Mouse (Mus musculus): ENCODE data around the gene Als2cr12.
"Not testable (repeated sequence)": the region's sequence is repeated elsewhere in the genome, so short reads cannot be mapped to it uniquely, and the experiment has no call there.

Als2cr12 gene

GRCm38 (mm10) chr1:58719356-58719945, 23.7 kb upstream of the Als2cr12 start:
- no peak for DNase-seq (ENCODE audit: low read depth, low spot score)

DNA sequence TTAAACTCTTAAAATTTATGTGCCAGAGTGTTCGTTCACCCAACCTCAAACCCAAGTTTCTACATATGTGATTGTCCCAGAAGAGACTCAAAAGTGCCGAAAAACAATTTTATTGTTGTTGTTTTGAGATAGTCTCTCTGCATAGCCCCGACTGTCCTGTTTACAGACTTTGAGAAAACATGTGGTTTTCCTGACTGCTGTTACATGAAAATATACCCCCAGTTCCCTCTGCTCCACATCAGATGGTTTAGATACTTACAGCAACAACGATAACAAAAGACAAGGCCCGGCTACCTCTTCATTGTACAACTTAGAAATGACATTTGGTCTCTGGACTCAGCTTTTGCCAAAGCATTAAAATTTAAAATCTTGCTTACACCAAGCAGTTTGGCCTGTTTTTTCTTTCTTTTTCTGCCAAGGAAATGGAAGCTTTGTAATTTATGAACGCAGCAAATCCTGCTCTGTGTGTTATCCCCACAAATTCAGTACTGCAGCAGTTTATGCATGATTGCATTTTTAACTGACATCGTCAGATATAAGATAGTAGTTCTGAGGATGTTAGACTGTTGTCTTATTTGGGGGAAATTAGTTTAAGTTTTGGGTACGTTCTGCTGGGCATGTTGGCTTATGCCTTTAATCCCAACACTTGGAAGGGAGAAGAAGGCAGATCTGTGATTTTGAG, 21.9 kb upstream of the Als2cr12 start:
- no peak for DNase-seq (ENCODE audit: low read depth, low spot score)

GRCm38 (mm10) chr1:58716883-58717220, 21.1 kb upstream of the Als2cr12 start:
- DNase-seq (ENCODE audit: low read depth, low spot score) = no peak

- no peak for DNase-seq (ENCODE audit: low read depth, low spot score)
Observed at GRCm38 (mm10) chr1:58716162-58716882, 20.5 kb upstream of the Als2cr12 start.

DNA sequence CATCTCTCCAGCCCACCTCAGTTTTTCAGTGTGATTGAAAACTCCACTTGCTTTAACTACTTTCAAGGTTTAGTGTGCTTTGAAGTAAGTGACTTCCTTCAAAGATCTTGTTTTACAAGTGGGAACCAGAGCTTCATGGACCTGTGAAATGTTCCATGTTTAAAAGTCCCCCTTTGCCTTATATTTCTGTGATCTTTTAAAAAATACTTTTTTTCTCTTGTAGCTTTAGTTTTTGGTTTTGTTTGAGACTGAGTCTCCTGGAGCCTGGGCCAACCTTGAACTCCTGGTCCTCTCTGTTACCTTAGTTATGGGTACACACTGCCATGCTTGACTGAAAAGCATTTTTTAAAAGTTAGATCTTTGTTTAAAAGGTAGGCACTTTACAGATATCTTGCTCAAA, 19.7 kb upstream of the Als2cr12 start:
- no peak for DNase-seq (ENCODE audit: low read depth, low spot score)

DNA sequence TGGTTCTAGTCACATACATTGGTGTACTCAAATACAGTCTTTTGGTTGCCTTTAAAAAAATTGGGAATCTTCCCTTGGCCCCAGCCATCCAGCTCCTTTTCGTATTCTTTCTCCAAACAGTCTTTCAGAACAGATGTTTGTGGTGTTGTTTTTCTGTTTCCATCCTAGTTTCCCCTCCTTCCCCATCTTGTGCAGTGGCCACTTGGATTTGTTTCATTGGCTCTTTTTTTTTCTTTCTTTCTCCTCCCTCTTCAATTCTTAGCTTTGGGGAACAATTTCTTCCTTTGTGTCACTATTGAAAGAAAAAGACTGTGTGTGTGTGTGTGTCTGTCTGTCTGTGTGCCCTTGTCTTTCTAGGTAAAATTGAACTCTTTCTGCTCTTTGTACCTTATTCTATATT, 18.6 kb upstream of the Als2cr12 start:
- DNase-seq (ENCODE audit: low read depth, low spot score) = no peak

DNA sequence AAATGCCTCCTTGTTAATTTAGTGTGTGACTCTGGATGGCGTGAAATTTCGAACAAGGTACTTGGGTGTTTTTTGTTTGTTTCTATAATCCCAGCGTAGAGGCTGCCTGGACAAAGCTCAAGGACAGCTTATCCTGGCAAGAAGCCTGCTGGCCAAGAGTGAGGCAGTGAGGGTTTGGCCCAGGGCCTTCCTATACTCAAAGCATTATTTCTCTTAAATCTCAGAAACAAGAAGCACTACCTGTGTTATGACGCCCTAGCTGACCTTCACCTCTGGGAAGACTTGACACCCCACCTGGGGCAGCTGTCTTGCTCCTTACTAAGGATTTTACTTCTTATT, 18.1 kb upstream of the Als2cr12 start:
- DNase-seq (ENCODE audit: low read depth, low spot score) = peak; percentile 71

GRCm38 (mm10) chr1:58713081-58713892, 17.5 kb upstream of the Als2cr12 start:
- DNase-seq (ENCODE audit: low read depth, low spot score) = peak; percentile 94

DNA sequence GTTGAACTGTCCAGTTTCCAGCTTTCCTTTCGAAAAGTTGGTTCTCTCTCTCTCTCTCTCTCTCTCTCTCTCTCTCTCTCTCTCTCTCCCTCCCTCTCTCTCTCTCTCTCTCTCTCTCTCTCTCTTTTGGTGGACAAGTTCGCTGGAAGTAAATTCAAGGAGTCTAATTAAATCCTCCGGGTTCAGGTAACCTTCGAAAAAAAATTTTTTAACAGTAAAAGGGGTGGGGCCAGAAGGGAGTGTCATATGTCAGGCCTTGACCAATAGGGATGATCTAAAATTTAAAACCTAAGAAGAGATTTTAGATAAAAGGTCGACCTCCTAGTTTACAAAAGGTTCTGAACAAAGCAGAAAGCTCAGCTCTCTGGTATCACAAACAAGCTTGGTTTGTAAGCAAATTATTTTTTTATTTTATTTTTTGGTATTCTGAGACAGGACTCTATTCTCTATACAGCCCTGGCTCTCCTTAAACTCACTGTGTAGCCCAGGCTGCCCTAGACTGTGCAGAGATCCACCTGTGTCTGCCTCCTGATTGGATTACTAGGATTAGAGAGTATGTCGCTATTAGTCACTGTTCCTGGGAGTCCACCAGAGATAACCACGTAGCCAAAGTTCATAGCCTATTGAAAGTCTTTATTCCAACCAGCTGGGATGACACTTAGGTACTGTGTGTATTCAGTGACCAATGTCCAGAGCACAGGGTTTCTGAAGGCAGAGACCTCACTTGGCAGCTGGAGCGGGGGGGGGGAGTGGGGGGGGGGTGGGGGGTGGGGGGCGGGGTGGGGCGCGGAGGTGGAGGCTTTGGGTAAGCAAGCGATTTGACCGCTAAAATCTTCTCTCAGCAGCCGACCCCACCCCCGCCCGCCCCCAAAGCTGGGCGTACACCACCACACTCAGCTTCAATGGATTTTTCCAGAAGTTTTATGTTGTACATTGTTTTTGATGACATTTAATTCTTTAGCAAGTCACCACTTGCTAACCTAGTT, 16.6 kb upstream of the Als2cr12 start:
- DNase-seq (ENCODE audit: low read depth, low spot score) = peak; percentile 94

- DNase-seq (ENCODE audit: low read depth, low spot score) = peak; percentile 76
Observed at GRCm38 (mm10) chr1:58711365-58712016, 15.7 kb upstream of the Als2cr12 start, which contains the start of gene Cflar. Cflar (plus strand) TSS chr1:58711508.

DNA sequence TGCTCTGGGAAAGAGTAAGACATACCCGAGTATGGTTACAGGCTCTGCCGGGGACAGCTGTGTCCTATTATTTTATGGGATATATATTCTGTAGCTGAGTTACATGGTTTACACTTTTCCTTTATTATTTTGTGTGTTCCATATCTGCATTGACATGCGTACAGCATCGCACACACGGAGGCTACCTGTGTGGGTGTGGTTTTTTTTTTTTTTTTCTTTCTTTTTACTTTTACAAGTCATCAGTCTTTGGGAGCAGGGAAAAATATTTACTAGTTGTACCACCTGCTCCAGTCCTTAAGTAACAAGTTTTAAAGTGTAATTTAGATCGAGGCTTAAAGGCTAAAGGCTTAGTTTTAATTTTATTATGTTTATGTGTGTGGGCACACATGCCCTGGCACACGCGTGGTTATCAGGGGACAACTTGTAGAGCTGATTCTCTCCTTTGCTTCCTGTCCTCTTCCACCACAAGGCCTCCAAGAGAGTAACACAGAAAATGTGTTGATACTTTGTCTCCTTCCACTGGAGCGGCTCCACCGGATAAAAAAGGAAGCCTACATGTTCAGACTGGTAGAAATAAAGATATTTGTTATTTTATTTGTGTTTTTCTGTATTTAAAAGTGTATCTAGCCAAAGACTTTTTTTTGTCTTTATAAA, 15.0 kb upstream of the Als2cr12 start:
- DNase-seq (ENCODE audit: low read depth, low spot score) = peak; percentile 67

DNA sequence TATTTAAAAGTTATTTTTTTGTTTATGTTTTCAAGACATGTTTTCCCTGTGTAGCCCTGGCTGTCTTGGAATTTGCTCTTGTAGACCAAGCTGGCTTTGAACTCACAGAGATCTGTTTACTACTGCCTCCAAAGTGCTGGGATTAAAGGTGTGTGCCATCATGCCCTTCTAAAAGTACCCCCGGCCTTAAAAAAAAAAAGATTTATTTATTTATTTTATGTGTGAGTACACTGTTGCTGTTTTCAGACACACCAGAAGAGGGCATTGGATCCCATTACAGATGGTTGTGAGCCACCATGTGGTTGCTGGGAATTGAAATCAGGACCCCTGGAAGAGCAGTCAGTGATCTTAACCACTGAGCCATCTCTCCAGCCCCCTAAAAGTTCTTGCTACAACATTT, 14.3 kb upstream of the Als2cr12 start:
- DNase-seq (ENCODE audit: low read depth, low spot score) = not testable (repeated sequence)

- DNase-seq (ENCODE audit: low read depth, low spot score) = not testable (repeated sequence)
Observed at GRCm38 (mm10) chr1:58700580-58701162, 4.9 kb upstream of the Als2cr12 start.

DNA sequence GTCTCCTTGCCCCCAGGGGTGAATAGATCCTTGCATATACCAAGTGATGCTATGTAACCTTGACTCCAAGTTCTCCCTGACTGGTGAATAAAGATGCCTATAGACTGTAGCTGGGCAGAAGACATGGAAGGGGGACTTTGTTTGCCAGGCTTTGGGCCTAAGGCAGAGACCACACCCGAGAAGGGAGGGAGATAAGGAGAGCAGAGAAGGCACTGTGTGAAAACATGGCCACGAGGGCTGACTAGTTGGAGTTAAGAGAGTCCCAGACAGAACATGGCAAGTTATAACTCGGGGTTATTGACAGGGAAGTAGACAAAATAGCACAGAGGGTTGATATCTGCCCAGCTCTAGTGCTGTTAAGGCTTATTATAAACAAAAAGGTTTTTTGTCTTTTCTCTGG, 4.2 kb upstream of the Als2cr12 start:
- DNase-seq (ENCODE audit: low read depth, low spot score) = no peak

DNA sequence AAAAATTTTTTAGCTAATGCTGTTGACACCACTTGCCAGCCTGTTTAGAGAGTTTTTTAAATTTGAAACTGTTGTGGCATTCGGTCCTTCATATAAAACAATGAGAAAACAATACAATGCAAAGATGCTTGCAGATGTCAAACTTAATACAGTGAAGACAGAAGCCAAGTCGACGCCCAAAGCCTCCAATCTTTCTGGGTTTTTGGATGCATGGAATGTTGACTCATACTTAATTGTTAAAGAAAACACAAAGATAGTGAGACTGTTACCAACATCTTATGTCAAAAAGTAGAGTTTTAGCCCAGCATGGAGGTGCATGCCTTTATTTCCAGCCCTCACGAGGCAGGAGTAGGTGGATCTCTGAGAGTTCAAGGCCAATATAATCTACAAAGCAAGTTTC, 3.0 kb upstream of the Als2cr12 start:
- peak; percentile 77 for DNase-seq (ENCODE audit: low read depth, low spot score)

DNA sequence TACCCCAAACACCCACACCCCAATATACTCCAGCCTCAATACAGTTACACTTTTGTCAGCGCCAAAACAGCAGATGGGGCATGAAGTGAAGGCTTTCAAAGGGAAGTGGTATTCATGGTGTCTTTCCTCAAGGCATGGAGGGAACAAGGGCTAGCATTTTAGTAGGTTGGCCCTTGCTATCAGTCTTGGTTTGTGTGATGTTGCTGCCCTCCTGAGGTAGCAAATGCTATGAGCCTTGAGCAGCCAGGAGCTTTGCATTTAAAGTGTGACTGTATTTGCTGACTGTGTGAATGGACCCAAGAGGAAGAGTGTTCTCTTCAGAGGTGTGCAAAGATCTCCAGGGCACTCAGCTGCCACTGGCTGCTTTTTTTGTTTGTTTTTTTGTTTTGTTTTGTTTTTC, 1.8 kb upstream of the Als2cr12 start:
- peak; percentile 85 for DNase-seq (ENCODE audit: low read depth, low spot score)

DNA sequence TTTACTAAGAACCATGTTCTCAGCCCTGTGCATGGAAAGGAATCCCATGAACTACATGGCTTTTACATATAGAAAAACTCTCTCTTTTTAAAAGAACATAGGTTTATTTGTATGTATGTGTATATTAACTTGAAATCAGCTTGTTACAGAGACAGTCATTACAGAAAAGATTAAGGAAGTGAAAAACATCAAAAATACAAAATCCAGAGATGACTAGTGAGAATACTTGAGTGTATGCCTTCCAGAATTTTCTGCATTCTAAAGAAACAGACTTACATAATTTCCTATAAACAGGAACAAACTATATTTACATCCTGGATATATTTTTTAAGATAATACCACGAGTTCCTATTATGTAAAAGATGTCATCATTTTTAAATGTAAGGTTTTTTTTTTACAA, 2.1 kb downstream of the Als2cr12 start:
- no peak for DNase-seq (ENCODE audit: low read depth, low spot score)

DNA sequence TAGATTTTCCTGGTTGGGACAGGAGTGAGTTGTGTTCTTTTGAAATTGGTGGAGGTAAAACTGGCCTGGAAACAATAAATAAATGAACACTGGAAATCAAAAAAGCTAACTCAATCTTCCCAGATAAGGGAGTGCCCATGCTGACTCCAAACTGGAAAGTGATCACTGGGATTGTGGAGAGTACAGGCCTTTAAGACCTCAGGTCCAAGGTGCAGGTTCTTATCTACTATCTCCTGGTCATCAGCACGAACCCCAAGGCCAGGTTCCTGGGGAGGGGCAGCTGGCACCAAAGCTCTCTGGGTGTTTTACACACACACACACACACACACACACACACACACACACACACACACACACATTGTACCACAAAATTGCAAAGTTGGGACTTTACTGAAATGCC, 4.1 kb downstream of the Als2cr12 start:
- not testable (repeated sequence) for DNase-seq (ENCODE audit: low read depth, low spot score)

GRCm38 (mm10) chr1:58690834-58691488, 4.8 kb downstream of the Als2cr12 start:
- DNase-seq (ENCODE audit: low read depth, low spot score) = not testable (repeated sequence)
